Mouse (Mus musculus): ENCODE data around the gene Pcnx3. TPM values are rescaled to one million over a fixed set of nuclear protein-coding genes. Genes with fewer than 3 reads are reported as not detected.

The Pcnx3 gene
- total and polyA plus RNA-seq, 3 experiments: 7.1 to 34.5 (median 28.6) TPM

DNA sequence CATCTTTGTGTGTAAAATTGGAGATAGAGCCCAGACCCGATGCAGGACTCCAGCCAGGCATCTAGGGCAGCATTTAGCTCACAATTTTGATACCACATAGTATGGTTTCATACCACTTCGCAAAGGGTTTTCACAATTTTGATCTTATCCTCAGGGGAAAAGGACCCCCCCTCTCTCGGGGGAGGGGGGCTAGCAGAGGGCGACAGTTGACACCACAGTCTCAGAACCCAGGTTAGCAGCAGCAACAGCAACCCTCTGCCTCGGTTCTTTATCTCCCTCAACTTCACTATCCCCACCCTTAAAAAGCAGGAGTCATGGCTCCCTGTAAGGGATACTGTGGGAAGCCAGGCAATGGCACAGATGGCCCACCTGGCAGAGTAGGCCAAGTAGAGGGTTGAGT is 24.5 kb upstream of the Pcnx3 start:
- no peaks in the 10 kb centered on the region for H3K9me3 ChIP-seq (replicated peaks; ENCODE audit: low read length)
- dilution Hi-C loops (cut with MboI; ENCODE audit: extremely low pct_ligation_motif_present, extremely low pct_unique_long_range_greater_than_20kb, low sequenced_read_pairs): no loop called here
- no peak for DNase-seq (ENCODE audit: extremely low read depth)
- H3K4me3 ChIP-seq (replicated peaks in 1 of 3; ENCODE audit: low read depth in 2 of 3, low read length in 2 of 3, poor library complexity in 1 of 3): no peak overlapping the region
- H3K9ac ChIP-seq (ENCODE audit: insufficient read depth, low read depth): no peak overlapping the region
- no peaks in the 10 kb centered on the region for H3K79me2 ChIP-seq (replicated peaks; ENCODE audit: control insufficient read depth, extremely low read depth, insufficient read depth, poor library complexity, severe bottlenecking)
- H3K36me3 ChIP-seq (replicated peaks in 1 of 2; ENCODE audit: control insufficient read depth in 1 of 2, insufficient read depth in 1 of 2, low read length in 1 of 2): peaks cover 43 to 93% of the 10 kb centered on the region in 2 experiments
- no peak for TF ChIP-seq NELFE (IDR thresholded peaks at IDR 0.05; ENCODE audit: low read depth, low read length)
- TF ChIP-seq TCF12 (IDR thresholded peaks at IDR 0.05; ENCODE audit: low read depth, low read length): no peak
- no peak for TF ChIP-seq CHD1 (IDR thresholded peaks at IDR 0.05; ENCODE audit: low read depth, low read length)
- TF ChIP-seq IRF4 (IDR thresholded peaks at IDR 0.05; ENCODE audit: low read depth, low read length): no peak
- TF ChIP-seq JUND (conservative IDR thresholded peaks at IDR 0.05; ENCODE audit: low read depth, low read length): no peak
- no peak for TF ChIP-seq ZKSCAN1 (IDR thresholded peaks at IDR 0.05; ENCODE audit: borderline replicate concordance, low read depth, low read length)
- no peak for TF ChIP-seq RCOR1 (conservative IDR thresholded peaks at IDR 0.05; ENCODE audit: low read depth, low read length)
- no peak for TF ChIP-seq USF2 (conservative IDR thresholded peaks at IDR 0.05; ENCODE audit: low read depth, low read length)
- TF ChIP-seq JUN (IDR thresholded peaks at IDR 0.05; ENCODE audit: insufficient read depth, low read depth, low read length): no peak
- no peak for TF ChIP-seq E2F4 (IDR thresholded peaks at IDR 0.05; ENCODE audit: insufficient replicate concordance, low read depth, low read length)
- TF ChIP-seq MAZ (IDR thresholded peaks at IDR 0.05; ENCODE audit: low read depth, low read length): no peak
- no peak for TF ChIP-seq BHLHE40 (IDR thresholded peaks at IDR 0.05; ENCODE audit: low read depth, low read length)
- no peak for TF ChIP-seq USF1 (IDR thresholded peaks at IDR 0.05; ENCODE audit: low read depth, low read length)
- TF ChIP-seq MAFK (IDR thresholded peaks at IDR 0.05; ENCODE audit: insufficient replicate concordance, low read length): no peak
- TF ChIP-seq KAT2A (IDR thresholded peaks at IDR 0.05; ENCODE audit: insufficient replicate concordance, low read length): no peak
- no peak for TF ChIP-seq ELF1 (IDR thresholded peaks at IDR 0.05; ENCODE audit: low read depth, low read length)
- H3K4me1 ChIP-seq (ENCODE audit: control insufficient read depth in 1 of 2, insufficient read depth in 2 of 2): peaks cover 21 to 46% of the 10 kb centered on the region in 2 experiments
- peak overlapping the region; percentile 53; the same call in 1 of the 2 replicates for H3K27ac ChIP-seq (ENCODE audit: insufficient read depth, low read depth)
- in situ Hi-C loops (cut with MboI; ENCODE audit: low pct_ligation_motif_present, low pct_unique_long_range_greater_than_20kb, low sequenced_read_pairs): no loop called here
- peak overlapping the region; percentile 5; the same call in 1 of the 2 replicates for H3K4me2 ChIP-seq (ENCODE audit: insufficient read depth, low read depth, poor library complexity, severe bottlenecking)
- H3K27me3 ChIP-seq (replicated peaks): no peaks in the 10 kb centered on the region

DNA sequence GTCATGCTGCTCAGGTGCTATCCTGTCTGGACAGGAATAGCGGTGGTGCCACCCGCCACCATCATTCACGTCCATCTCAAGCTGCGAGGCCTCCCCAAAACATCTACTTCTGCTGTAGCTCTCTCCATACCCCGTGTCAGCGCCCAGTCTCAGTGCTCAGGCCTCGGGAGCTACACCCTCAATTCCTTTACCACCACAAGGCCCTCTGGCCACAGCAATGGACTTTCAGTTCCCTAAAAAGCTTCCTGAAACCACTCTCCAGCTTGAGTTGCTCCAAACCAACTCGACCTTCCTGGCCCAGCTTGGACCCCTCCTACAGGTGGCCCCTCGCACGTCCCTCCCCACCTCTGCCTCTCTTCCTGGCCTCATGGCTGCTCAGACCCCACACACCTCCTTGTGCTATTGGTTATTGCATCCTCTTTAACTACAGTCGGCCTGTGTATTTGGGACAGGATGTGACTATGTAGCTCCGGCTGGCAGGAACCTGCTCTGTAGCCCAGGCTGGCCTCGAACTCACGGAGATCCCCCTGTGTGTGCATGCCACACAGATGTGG is 23.3 kb upstream of the Pcnx3 start:
- dilution Hi-C loops (cut with MboI; ENCODE audit: extremely low pct_ligation_motif_present, extremely low pct_unique_long_range_greater_than_20kb, low sequenced_read_pairs): no loop called here
- Histone ChIP-seq H3K9me3 (replicated peaks; ENCODE audit: low read length) (no peaks in the 10 kb centered on the region), H3K4me1 (ENCODE audit: control insufficient read depth in 1 of 2, insufficient read depth in 2 of 2) (peaks cover 21 to 46% of the 10 kb centered on the region in 2 experiments), H3K9ac (ENCODE audit: insufficient read depth, low read depth) (no peak overlapping the region), H3K27ac (ENCODE audit: insufficient read depth, low read depth) (peak overlapping the region; percentile 57), H3K36me3 (replicated peaks in 1 of 2; ENCODE audit: control insufficient read depth in 1 of 2, insufficient read depth in 1 of 2, low read length in 1 of 2) (peaks cover 47 to 91% of the 10 kb centered on the region in 2 experiments), H3K4me3 (replicated peaks in 1 of 3; ENCODE audit: low read depth in 2 of 3, low read length in 2 of 3, poor library complexity in 1 of 3) (no peak overlapping the region), H3K4me2 (ENCODE audit: insufficient read depth, low read depth, poor library complexity, severe bottlenecking) (no peak overlapping the region), H3K79me2 (replicated peaks; ENCODE audit: control insufficient read depth, extremely low read depth, insufficient read depth, poor library complexity, severe bottlenecking) (no peaks in the 10 kb centered on the region), H3K27me3 (replicated peaks) (no peaks in the 10 kb centered on the region)
- in situ Hi-C loops (cut with MboI; ENCODE audit: low pct_ligation_motif_present, low pct_unique_long_range_greater_than_20kb, low sequenced_read_pairs): no loop called here
- DNase-seq (ENCODE audit: extremely low read depth): no peak
- TF ChIP-seq MYC (IDR thresholded peaks at IDR 0.05; ENCODE audit: low read depth, low read length) (0 out of 2 replicates have a peak, but pooled peaks have one; percentile 20), IRF4 (IDR thresholded peaks at IDR 0.05; ENCODE audit: low read depth, low read length) (peak; percentile 94), MAZ (IDR thresholded peaks at IDR 0.05; ENCODE audit: low read depth, low read length) (0 out of 2 replicates have a peak, but pooled peaks have one; percentile 31), BHLHE40 (IDR thresholded peaks at IDR 0.05; ENCODE audit: low read depth, low read length) (no peak), SIN3A (IDR thresholded peaks at IDR 0.05; ENCODE audit: low read length) (peak; percentile 50; the same call in 1 of the 2 replicates), KAT2A (IDR thresholded peaks at IDR 0.05; ENCODE audit: insufficient replicate concordance, low read length) (0 out of 2 replicates have a peak, but pooled peaks have one; percentile 21), USF2 (conservative IDR thresholded peaks at IDR 0.05; ENCODE audit: low read depth, low read length) (no peak), ELF1 (IDR thresholded peaks at IDR 0.05; ENCODE audit: low read depth, low read length) (no peak), EP300 (IDR thresholded peaks at IDR 0.05; ENCODE audit: low read length) (peak; percentile 84), POLR2AphosphoS2 (IDR thresholded peaks at IDR 0.05; ENCODE audit: low read depth, low read length) (no peak), MEF2A (IDR thresholded peaks at IDR 0.05; ENCODE audit: borderline replicate concordance, low read depth, low read length) (peak; percentile 28; the same call in 1 of the 2 replicates)
